Mouse (Mus musculus): ENCODE measurements around the gene Clic1. TPM values are rescaled to one million over a fixed set of nuclear protein-coding genes. Genes with fewer than 3 reads are reported as not detected.
"Not testable (repeated sequence)": the region's sequence is repeated elsewhere in the genome, so short reads cannot be mapped to it uniquely, and the experiment has no call there.

Gene Clic1
- polyA plus RNA-seq, 1 experiment = 509 TPM

DNA sequence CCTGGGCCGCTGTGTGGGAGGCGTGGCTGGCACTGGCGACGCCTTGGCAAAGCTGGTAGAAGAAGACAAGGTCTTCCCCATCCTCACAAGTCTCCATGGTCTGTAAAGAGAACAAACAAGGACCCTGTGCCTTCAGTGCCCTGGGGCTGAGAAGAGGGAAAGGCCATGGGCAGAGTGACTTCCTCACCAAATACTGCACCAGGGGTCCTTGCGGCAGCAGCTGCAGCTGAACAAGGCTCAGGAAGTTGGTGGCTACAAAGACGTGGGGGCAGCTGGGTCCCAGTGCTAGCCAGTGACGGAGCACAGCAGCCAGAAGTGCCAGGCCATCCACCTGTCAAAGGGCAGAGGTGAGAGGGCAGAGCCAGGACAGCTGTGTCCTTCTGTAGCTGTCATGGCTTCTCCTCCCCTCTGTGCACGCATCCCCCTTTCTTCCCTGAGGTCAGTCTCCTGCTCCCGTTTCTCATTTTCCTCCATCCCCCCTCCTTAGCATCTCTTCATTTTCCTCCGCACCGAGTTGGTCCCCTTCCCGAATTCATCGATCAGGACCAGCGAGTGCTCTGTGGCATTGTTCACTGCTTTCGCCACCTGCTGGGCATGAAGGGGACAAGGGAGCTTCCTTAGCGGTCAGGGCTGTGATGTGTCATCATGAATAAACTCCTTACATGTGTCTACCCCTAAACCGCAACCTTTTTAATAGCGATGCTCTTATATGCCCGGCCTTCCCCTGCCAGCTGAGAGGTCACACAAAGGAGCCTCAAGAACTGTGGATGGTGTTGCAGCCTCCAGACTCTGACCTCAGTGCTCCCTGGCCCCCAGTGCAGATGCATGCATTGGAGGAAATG lies 19.9 kb upstream of the Clic1 start:
- Histone ChIP-seq H3K36me3 (ENCODE audit: control insufficient read depth, insufficient read depth) (no peaks in the 10 kb centered on the region), H3K4me3 (ENCODE audit: insufficient read depth, poor library complexity, severe bottlenecking) (no peak overlapping the region), H3ac (ENCODE audit: control insufficient read depth, insufficient read length, low read depth) (no peak overlapping the region), H3K79me2 (ENCODE audit: control insufficient read depth, insufficient read depth) (no peaks in the 10 kb centered on the region), H3K27me3 (ENCODE audit: control insufficient read depth, insufficient read depth, insufficient read length) (no peaks in the 10 kb centered on the region), H3K79me3 (ENCODE audit: low read depth) (no peaks in the 10 kb centered on the region)
- TF ChIP-seq MYOG (IDR thresholded peaks at IDR 0.05; ENCODE audit: control insufficient read depth, extremely low read depth, insufficient read length) = no peak
- TF ChIP-seq MAX (IDR thresholded peaks at IDR 0.05) = peak; percentile 65
- no peak for TF ChIP-seq USF1 (IDR thresholded peaks at IDR 0.05; ENCODE audit: low read depth)
- no peak for TF ChIP-seq CTCF (IDR thresholded peaks at IDR 0.05; ENCODE audit: control insufficient read depth, insufficient read depth, insufficient read length)
- no peak for TF ChIP-seq CEBPB (IDR thresholded peaks at IDR 0.05; ENCODE audit: low read depth)
- peak; percentile 35 for TF ChIP-seq FOSL1 (IDR thresholded peaks at IDR 0.05; ENCODE audit: insufficient read depth, low read length, poor library complexity, severe bottlenecking)
- TF ChIP-seq MYOD1 (IDR thresholded peaks at IDR 0.05; ENCODE audit: control insufficient read depth, insufficient read length, low read depth) = peak; percentile 48

GRCm38 (mm10) chr17:35031272-35031671 lies 18.5 kb upstream of the Clic1 start:
- Histone ChIP-seq H3K27me3 (ENCODE audit: control insufficient read depth, insufficient read depth, insufficient read length) (no peaks in the 10 kb centered on the region), H3K4me3 (ENCODE audit: insufficient read depth, poor library complexity, severe bottlenecking) (no peak overlapping the region), H3K79me3 (ENCODE audit: low read depth) (no peaks in the 10 kb centered on the region), H3K79me2 (ENCODE audit: control insufficient read depth, insufficient read depth) (no peaks in the 10 kb centered on the region), H3K36me3 (ENCODE audit: control insufficient read depth, insufficient read depth) (no peaks in the 10 kb centered on the region), H3ac (ENCODE audit: control insufficient read depth, insufficient read length, low read depth) (no peak overlapping the region)
- TF ChIP-seq FOSL1 (IDR thresholded peaks at IDR 0.05; ENCODE audit: insufficient read depth, low read length, poor library complexity, severe bottlenecking) (no peak), MYOG (IDR thresholded peaks at IDR 0.05; ENCODE audit: control insufficient read depth, extremely low read depth, insufficient read length) (no peak), CEBPB (IDR thresholded peaks at IDR 0.05; ENCODE audit: low read depth) (no peak), MYOD1 (IDR thresholded peaks at IDR 0.05; ENCODE audit: control insufficient read depth, insufficient read length, low read depth) (no peak), CTCF (IDR thresholded peaks at IDR 0.05; ENCODE audit: control insufficient read depth, insufficient read depth, insufficient read length) (no peak), MAX (IDR thresholded peaks at IDR 0.05) (no peak), USF1 (IDR thresholded peaks at IDR 0.05; ENCODE audit: low read depth) (no peak)

- Histone ChIP-seq H3K79me3 (ENCODE audit: low read depth) (no peaks in the 10 kb centered on the region), H3ac (ENCODE audit: control insufficient read depth, insufficient read length, low read depth) (no peak overlapping the region), H3K27me3 (ENCODE audit: control insufficient read depth, insufficient read depth, insufficient read length) (no peaks in the 10 kb centered on the region), H3K4me3 (ENCODE audit: insufficient read depth, poor library complexity, severe bottlenecking) (no peak overlapping the region), H3K79me2 (ENCODE audit: control insufficient read depth, insufficient read depth) (no peaks in the 10 kb centered on the region), H3K36me3 (ENCODE audit: control insufficient read depth, insufficient read depth) (no peaks in the 10 kb centered on the region)
- TF ChIP-seq MYOD1 (IDR thresholded peaks at IDR 0.05; ENCODE audit: control insufficient read depth, insufficient read length, low read depth) (no peak), MAX (IDR thresholded peaks at IDR 0.05) (no peak), MYOG (IDR thresholded peaks at IDR 0.05; ENCODE audit: control insufficient read depth, extremely low read depth, insufficient read length) (no peak), CTCF (IDR thresholded peaks at IDR 0.05; ENCODE audit: control insufficient read depth, insufficient read depth, insufficient read length) (no peak), FOSL1 (IDR thresholded peaks at IDR 0.05; ENCODE audit: insufficient read depth, low read length, poor library complexity, severe bottlenecking) (no peak), CEBPB (IDR thresholded peaks at IDR 0.05; ENCODE audit: low read depth) (no peak), USF1 (IDR thresholded peaks at IDR 0.05; ENCODE audit: low read depth) (no peak)
These were observed 17.9 kb upstream of the Clic1 start for GRCm38 (mm10) chr17:35031880-35032279.

DNA sequence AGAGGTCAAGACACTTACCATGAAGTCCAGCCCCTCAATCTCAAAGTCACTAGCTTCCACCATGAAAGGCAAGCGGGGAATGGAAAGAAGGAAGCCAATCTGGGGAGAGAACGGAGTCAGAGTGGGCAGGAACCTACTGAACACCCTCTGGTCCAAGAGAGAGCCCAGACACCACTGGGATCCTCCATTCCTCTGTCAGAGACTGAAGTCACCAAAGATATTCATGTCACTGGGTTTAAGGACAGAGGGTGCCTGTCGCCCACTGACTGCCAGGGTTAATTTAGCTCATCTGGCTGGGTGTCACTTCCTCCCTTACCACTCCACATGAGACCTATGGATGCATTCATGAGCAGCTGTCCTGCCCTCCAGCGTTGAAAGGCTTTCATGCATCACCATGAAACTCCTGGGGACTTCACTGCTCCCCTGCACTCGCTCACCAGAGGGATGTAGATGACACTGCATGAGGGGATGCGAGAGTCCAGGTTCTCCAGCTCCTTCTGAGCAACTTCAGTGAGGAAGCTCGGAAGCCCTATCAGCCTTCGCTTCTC lies 17.4 kb upstream of the Clic1 start:
- Histone ChIP-seq H3K79me2 (ENCODE audit: control insufficient read depth, insufficient read depth) (no peaks in the 10 kb centered on the region), H3K4me3 (ENCODE audit: insufficient read depth, poor library complexity, severe bottlenecking) (no peak overlapping the region), H3K79me3 (ENCODE audit: low read depth) (no peaks in the 10 kb centered on the region), H3K36me3 (ENCODE audit: control insufficient read depth, insufficient read depth) (no peaks in the 10 kb centered on the region), H3K27me3 (ENCODE audit: control insufficient read depth, insufficient read depth, insufficient read length) (no peaks in the 10 kb centered on the region), H3ac (ENCODE audit: control insufficient read depth, insufficient read length, low read depth) (no peak overlapping the region)
- TF ChIP-seq MAX (IDR thresholded peaks at IDR 0.05) = no peak
- no peak for TF ChIP-seq MYOG (IDR thresholded peaks at IDR 0.05; ENCODE audit: control insufficient read depth, extremely low read depth, insufficient read length)
- TF ChIP-seq CTCF (IDR thresholded peaks at IDR 0.05; ENCODE audit: control insufficient read depth, insufficient read depth, insufficient read length) = no peak
- no peak for TF ChIP-seq USF1 (IDR thresholded peaks at IDR 0.05; ENCODE audit: low read depth)
- no peak for TF ChIP-seq MYOD1 (IDR thresholded peaks at IDR 0.05; ENCODE audit: control insufficient read depth, insufficient read length, low read depth)
- no peak for TF ChIP-seq FOSL1 (IDR thresholded peaks at IDR 0.05; ENCODE audit: insufficient read depth, low read length, poor library complexity, severe bottlenecking)
- no peak for TF ChIP-seq CEBPB (IDR thresholded peaks at IDR 0.05; ENCODE audit: low read depth)

GRCm38 (mm10) chr17:35033703-35034102 lies 16.1 kb upstream of the Clic1 start:
- H3K4me3 ChIP-seq (ENCODE audit: insufficient read depth, poor library complexity, severe bottlenecking); H3K36me3 ChIP-seq (ENCODE audit: control insufficient read depth, insufficient read depth); H3K79me3 ChIP-seq (ENCODE audit: low read depth); H3K27me3 ChIP-seq (ENCODE audit: control insufficient read depth, insufficient read depth, insufficient read length); H3K79me2 ChIP-seq (ENCODE audit: control insufficient read depth, insufficient read depth); H3ac ChIP-seq (ENCODE audit: control insufficient read depth, insufficient read length, low read depth): not testable (repeated sequence)
- peak; percentile 54 for TF ChIP-seq MYOD1 (IDR thresholded peaks at IDR 0.05; ENCODE audit: control insufficient read depth, insufficient read length, low read depth)

All from C2C12 (cell line).